Mouse (Mus musculus) liver, embryonic 15.5 days (tissue): ENCODE results near the gene Klf8. TPM values are rescaled to one million over a fixed set of nuclear protein-coding genes. Genes with fewer than 3 reads are reported as not detected.

Source experiments
- ATAC-seq: fragments of 200-750 bp; cut with Nextera tagmentation; 2 replicates; pipeline ENCODE4 v1.8.0; 2017; ENCODE audit warnings: moderate number of reproducible peaks, mild to moderate bottlenecking, moderate library complexity; ENCODE audit not compliant: insufficient read depth
- H3K27ac ChIP-seq: fragments of 300-500 bp; sonication (generic); replicated peaks from 2 replicates; pipeline ENCODE4 v1.5.1; 2015; ENCODE audit warnings: mild to moderate bottlenecking, inconsistent platforms
- H3K27me3 ChIP-seq: fragments of 300-500 bp; sonication (generic); 2 replicates; pipeline ENCODE4 v1.6.1; 2015; ENCODE audit warnings: mild to moderate bottlenecking, inconsistent platforms
- H3K36me3 ChIP-seq: fragments of 300-500 bp; sonication (generic); replicated peaks from 2 replicates; pipeline ENCODE4 v1.6.1; 2015; ENCODE audit warnings: moderate library complexity, mild to moderate bottlenecking, inconsistent platforms
- H3K4me1 ChIP-seq: fragments of 300-500 bp; sonication (generic); replicated peaks from 2 replicates; pipeline ENCODE4 v1.6.1; 2015; ENCODE audit warnings: inconsistent platforms
- H3K4me2 ChIP-seq: fragments of 300-500 bp; sonication (generic); 2 replicates; pipeline ENCODE4 v1.6.1; 2015; ENCODE audit warnings: moderate library complexity, mild to moderate bottlenecking, inconsistent platforms
- H3K4me3 ChIP-seq: fragments of 300-500 bp; sonication (generic); replicated peaks from 2 replicates; pipeline ENCODE4 v1.5.1; 2015; ENCODE audit warnings: mild to moderate bottlenecking, inconsistent platforms
- H3K9ac ChIP-seq: fragments of 300-500 bp; sonication (generic); 2 replicates; pipeline ENCODE4 v1.6.1; 2015; ENCODE audit warnings: moderate library complexity, mild to moderate bottlenecking, inconsistent platforms
- H3K9me3 ChIP-seq: fragments of 300-500 bp; sonication (generic); replicated peaks from 2 replicates; pipeline ENCODE4 v1.6.1; 2016; ENCODE audit warnings: inconsistent platforms
- WGBS: fragments of 180-500 bp; shearing (Covaris S2); methylation state at CpG from one replicate; pipeline ENCODE4 v1.1.7; 2015; ENCODE audit warnings: mixed read lengths; ENCODE audit not compliant: insufficient replicate concordance; 5-methylcytosine and 5-hydroxymethylcytosine counted together
- polyA plus RNA-seq: library from polyadenylated mRNA; unstranded; fragments of >200 nt; fragmentation: Nextera tagmentation; extraction: Ambion mirVana; gene quantifications from 2 replicates; pipeline ENCODE4 v1.2.1, GENCODE M21; 2015

The Klf8 gene
- polyA plus RNA-seq, 1 experiment from 2014 or later: 0.22 TPM

- no peak overlapping the region for H3K27ac ChIP-seq
- WGBS: 14% methylated on average over 43 of the region's 43 CpGs
- 0 out of 2 replicates have a peak overlapping the region, but pooled peaks have one; percentile 15 for H3K9ac ChIP-seq
These were observed 122.3 kb downstream of the Klf8 start for GRCm38 (mm10) chrX:153359331-153360215.

DNA sequence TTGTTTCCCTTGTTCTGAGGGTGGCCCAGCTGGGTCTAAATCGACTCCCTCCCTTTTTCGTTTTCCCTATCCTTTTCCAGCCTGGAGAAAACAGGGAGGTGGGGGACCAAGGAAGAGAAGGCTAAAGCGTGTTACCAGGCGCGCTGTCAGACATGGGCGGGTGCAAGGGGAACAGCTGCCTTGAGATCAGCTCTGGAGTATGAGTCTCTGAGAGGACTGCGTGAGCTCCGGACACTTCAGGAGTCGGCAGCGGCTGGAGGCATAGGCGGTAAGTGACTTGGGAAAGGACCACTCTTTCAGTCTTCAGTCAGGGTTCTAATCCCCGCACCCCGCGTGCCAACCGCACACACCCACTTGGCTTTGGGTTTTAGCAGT is 122.9 kb downstream of the Klf8 start:
- no peak for ATAC-seq
- 7% methylated on average over 15 of the region's 15 CpGs for WGBS
- H3K36me3 ChIP-seq: no peaks in the 10 kb centered on the region
- H3K4me1 ChIP-seq: no peaks in the 10 kb centered on the region; the same call in none of the 2 replicates
- peak overlapping the region; percentile 49 for H3K4me3 ChIP-seq
- H3K9me3 ChIP-seq: no peaks in the 10 kb centered on the region
- H3K4me2 ChIP-seq: peak overlapping the region; percentile 69
- H3K27ac ChIP-seq: no peak overlapping the region
- peaks cover 15% of the 10 kb centered on the region for H3K27me3 ChIP-seq
- 0 out of 2 replicates have a peak overlapping the region, but pooled peaks have one; percentile 15 for H3K9ac ChIP-seq

More at GRCm38 (mm10) chrX:153359331-153360215, 122.3 kb downstream of the Klf8 start:
- H3K9me3 ChIP-seq: no peaks in the 10 kb centered on the region
- H3K36me3 ChIP-seq: no peaks in the 10 kb centered on the region
- H3K4me2 ChIP-seq: peak overlapping the region; percentile 69
- peak; percentile 89 for ATAC-seq
- H3K27me3 ChIP-seq: peaks cover 15% of the 10 kb centered on the region
- H3K4me3 ChIP-seq: peak overlapping the region; percentile 49
- no peaks in the 10 kb centered on the region; the same call in none of the 2 replicates for H3K4me1 ChIP-seq

DNA sequence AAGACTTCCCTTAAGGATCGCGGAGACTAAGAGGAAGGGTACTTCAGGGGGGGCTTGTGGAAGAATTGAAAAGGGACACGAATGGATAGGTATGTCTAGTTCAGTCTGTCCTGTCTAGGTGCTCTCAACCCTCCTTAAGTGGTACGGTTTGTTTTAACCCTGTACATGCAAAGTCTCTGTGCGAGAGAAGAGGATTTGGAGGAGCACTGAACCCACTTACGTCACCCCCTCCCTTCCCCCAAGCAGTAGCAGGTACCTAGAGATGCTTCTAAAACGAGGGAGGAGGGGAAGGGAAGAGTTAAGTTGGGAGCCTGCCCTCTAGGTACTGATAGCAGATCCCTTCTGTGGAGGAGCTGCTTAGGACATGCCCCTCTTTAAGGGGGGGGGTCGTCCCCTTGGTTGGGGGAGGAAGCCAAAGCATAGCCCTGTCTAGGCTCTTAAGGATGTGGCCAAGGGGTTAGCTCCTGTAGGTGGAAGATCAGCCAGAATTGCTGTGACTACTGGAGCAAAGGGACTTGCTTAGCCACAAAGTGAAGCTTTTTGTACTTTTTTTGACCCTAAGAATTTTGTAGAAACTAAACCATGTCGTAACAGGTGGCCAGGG is 123.5 kb downstream of the Klf8 start:
- peak overlapping the region; percentile 69 for H3K4me2 ChIP-seq
- no peaks in the 10 kb centered on the region for H3K9me3 ChIP-seq
- no peak overlapping the region for H3K9ac ChIP-seq
- peak overlapping the region; percentile 49; the same call in 1 of the 2 replicates for H3K4me3 ChIP-seq
- no peak for ATAC-seq
- WGBS: 26% methylated on average over 8 of the region's 9 CpGs
- no peaks in the 10 kb centered on the region for H3K36me3 ChIP-seq
- no peaks in the 10 kb centered on the region; the same call in none of the 2 replicates for H3K4me1 ChIP-seq
- H3K27ac ChIP-seq: no peak overlapping the region
- peaks cover 15% of the 10 kb centered on the region for H3K27me3 ChIP-seq

DNA sequence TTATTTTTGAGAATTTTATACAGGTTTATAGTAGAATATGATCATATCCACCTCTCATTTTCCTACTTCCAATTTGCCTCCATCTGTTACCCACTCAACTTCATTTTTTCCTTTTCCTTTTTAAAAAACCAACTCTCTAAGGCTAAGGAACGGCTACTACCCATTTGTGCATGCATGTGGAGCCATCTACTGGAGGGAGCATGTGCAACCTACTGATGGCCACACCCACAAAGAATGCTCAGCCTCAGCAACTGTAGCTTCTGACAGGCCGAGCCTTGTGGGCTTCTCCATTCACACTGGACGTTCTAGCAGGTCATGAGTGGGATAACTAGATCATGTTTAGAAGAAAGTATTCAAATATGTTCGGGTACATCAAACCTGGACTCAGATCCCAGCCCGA is 129.5 kb downstream of the Klf8 start:
- no peaks in the 10 kb centered on the region for H3K27me3 ChIP-seq
- no peak overlapping the region for H3K27ac ChIP-seq
- H3K4me2 ChIP-seq: no peak overlapping the region
- 25% methylated on average over 5 of the region's 5 CpGs for WGBS
- no peak overlapping the region for H3K9ac ChIP-seq
- H3K4me1 ChIP-seq: no peaks in the 10 kb centered on the region
- H3K9me3 ChIP-seq: no peaks in the 10 kb centered on the region
- no peak overlapping the region for H3K4me3 ChIP-seq
- H3K36me3 ChIP-seq: no peaks in the 10 kb centered on the region
- ATAC-seq: no peak

DNA sequence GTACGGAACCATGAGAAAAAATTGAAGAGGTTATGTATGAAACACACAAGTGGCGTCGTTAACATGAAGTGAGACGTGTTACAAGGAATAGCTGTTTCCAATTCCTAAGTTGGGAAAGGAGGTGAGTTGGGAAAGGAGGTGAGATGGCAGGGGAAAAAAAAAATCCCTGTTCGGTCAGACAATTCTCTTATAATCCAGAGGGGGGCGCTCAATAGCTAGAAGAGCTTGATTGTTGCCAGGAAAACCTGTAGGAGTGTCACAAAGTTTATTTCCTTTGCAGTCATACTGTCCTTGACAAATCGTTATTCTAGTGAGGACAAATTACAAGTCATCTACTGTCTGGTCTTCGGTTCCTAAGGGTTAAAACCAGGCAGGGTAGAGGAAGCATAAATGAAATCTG is 132.5 kb downstream of the Klf8 start:
- Histone ChIP-seq H3K4me1 (no peaks in the 10 kb centered on the region), H3K4me2 (no peak overlapping the region), H3K9ac (no peak overlapping the region), H3K36me3 (no peaks in the 10 kb centered on the region), H3K9me3 (no peaks in the 10 kb centered on the region), H3K27ac (no peak overlapping the region), H3K27me3 (no peaks in the 10 kb centered on the region), H3K4me3 (no peak overlapping the region)
- WGBS: 27% methylated on average over 8 of the region's 8 CpGs
- ATAC-seq: no peak

DNA sequence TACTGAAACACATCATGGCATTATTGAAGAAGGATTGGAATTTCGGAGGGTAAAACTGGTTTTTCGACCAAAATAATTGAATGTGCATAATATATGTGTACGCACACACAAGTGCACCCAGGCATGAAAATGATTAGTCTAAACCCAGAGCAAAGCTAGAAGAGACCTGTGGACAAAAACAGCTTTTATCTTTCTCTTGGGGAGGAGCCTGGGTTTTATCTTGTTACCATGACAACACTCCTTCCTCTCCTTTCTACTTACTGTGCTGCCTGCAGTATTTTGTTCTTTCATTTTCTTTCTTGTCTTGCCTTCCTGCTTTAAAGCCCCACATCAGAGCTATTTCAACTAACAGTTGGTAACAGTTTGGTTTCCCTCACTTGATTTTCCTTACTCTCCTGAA is 137.8 kb downstream of the Klf8 start:
- 69% methylated on average over 3 of the region's 3 CpGs for WGBS
- no peaks in the 10 kb centered on the region for H3K4me1 ChIP-seq
- H3K27me3 ChIP-seq: no peaks in the 10 kb centered on the region

GRCm38 (mm10) chrX:153381753-153382152 is 144.5 kb downstream of the Klf8 start:
- Histone ChIP-seq H3K9me3 (no peaks in the 10 kb centered on the region), H3K9ac (no peak overlapping the region), H3K36me3 (no peaks in the 10 kb centered on the region), H3K4me2 (no peak overlapping the region), H3K4me3 (no peak overlapping the region), H3K27ac (no peak overlapping the region), H3K4me1 (no peaks in the 10 kb centered on the region), H3K27me3 (no peaks in the 10 kb centered on the region)
- WGBS: 29% methylated on average over 3 of the region's 3 CpGs
- no peak for ATAC-seq

More for the DNA sequence above, 137.8 kb downstream of the Klf8 start:
- Histone ChIP-seq H3K4me3 (no peak overlapping the region), H3K9me3 (no peaks in the 10 kb centered on the region), H3K27ac (no peak overlapping the region), H3K9ac (no peak overlapping the region), H3K4me2 (no peak overlapping the region), H3K36me3 (no peaks in the 10 kb centered on the region)
- no peak for ATAC-seq

DNA sequence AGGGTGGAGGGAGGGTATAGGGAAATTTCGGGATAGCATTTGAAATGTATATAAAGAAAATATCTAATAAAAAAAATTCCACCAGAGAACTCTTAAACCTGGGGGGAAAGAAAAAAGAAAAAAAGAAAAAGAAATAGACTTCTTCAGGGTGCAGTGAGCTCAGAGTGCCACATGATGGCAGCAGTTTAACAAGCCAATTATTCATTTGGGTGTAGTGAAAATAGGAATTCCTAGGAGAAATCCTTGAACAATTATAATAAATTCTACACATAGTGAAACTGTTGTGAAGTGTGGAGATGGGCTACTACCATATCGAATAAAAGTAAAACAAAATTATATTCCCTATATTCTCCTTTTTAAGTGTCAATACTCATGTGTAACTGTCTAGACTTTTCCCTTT is 152.0 kb downstream of the Klf8 start:
- Histone ChIP-seq H3K9ac (no peak overlapping the region), H3K36me3 (no peaks in the 10 kb centered on the region), H3K27me3 (no peaks in the 10 kb centered on the region), H3K27ac (no peak overlapping the region), H3K4me1 (no peaks in the 10 kb centered on the region), H3K9me3 (no peaks in the 10 kb centered on the region), H3K4me2 (no peak overlapping the region), H3K4me3 (no peak overlapping the region)
- 22% methylated on average over 2 of the region's 2 CpGs for WGBS
- no peak for ATAC-seq

GRCm38 (mm10) chrX:153417067-153417466 is 179.8 kb downstream of the Klf8 start:
- no peak overlapping the region for H3K4me3 ChIP-seq
- WGBS: 58% methylated on average over 5 of the region's 5 CpGs
- no peak overlapping the region for H3K4me2 ChIP-seq
- no peaks in the 10 kb centered on the region for H3K9me3 ChIP-seq
- ATAC-seq: peak; percentile 54
- H3K9ac ChIP-seq: no peak overlapping the region
- no peaks in the 10 kb centered on the region for H3K4me1 ChIP-seq
- H3K27ac ChIP-seq: no peak overlapping the region
- H3K36me3 ChIP-seq: no peaks in the 10 kb centered on the region
- H3K27me3 ChIP-seq: no peaks in the 10 kb centered on the region

GRCm38 (mm10) chrX:153433659-153434293 is 196.5 kb downstream of the Klf8 start:
- Histone ChIP-seq H3K27me3 (no peaks in the 10 kb centered on the region), H3K4me1 (no peaks in the 10 kb centered on the region)
- ATAC-seq: no peak

DNA sequence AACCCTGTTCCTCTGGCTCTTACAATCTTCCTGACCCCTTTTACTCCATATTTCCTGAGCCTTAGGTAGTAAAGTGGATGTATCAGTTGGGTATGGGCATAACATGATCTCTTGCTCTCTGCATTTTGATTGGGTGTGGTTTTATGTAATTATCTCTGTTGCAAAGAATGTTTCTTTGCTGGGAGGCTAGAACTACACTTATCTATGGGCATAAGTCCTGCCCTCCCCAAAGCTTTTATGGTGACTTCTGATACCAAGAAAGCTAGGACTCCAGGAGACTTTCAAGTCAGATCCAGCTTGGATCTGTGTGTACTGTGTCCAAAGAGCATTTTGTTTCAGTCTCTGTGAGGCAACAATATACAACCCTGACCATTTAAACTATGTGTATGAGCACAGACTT is 202.3 kb downstream of the Klf8 start:
- Histone ChIP-seq H3K9me3 (no peaks in the 10 kb centered on the region), H3K4me2 (no peak overlapping the region), H3K36me3 (no peaks in the 10 kb centered on the region), H3K27me3 (no peaks in the 10 kb centered on the region), H3K4me3 (no peak overlapping the region), H3K27ac (no peak overlapping the region), H3K9ac (no peak overlapping the region), H3K4me1 (no peaks in the 10 kb centered on the region)
- ATAC-seq: 0 out of 2 replicates have a peak, but pooled peaks have one; percentile 28

More at GRCm38 (mm10) chrX:153433659-153434293, 196.5 kb downstream of the Klf8 start:
- 42% methylated on average over 5 of the region's 5 CpGs for WGBS
- Histone ChIP-seq H3K4me2 (no peak overlapping the region), H3K36me3 (no peaks in the 10 kb centered on the region), H3K9ac (no peak overlapping the region), H3K9me3 (no peaks in the 10 kb centered on the region), H3K27ac (no peak overlapping the region), H3K4me3 (no peak overlapping the region)
